Mouse (Mus musculus) cerebellum, postnatal 10 days (tissue): ENCODE results near the gene Rhot2.

ENCODE experiments used
- DNase-seq, 2 experiments: peaks; one replicate each; pipeline ENCODE4 v3.0.0; 2021; ENCODE audit warnings: mixed read lengths in 2 of 2

The Rhot2 gene

GRCm38 (mm10) chr17:25795609-25796092 lies 49.0 kb downstream of the Rhot2 start, which contains the start of gene AC134908.4:
TSS of gene AC134908.4 (minus strand) at chr17:25795659.
- DNase-seq: peak in 1 of 2 experiments; percentile 67

GRCm38 (mm10) chr17:25794998-25795397 lies 49.7 kb downstream of the Rhot2 start:
- no peak for DNase-seq

GRCm38 (mm10) chr17:25794197-25794596 lies 50.5 kb downstream of the Rhot2 start:
- peak in 1 of 2 experiments; percentile 51 for DNase-seq

- peak; percentile 75 to 77 for DNase-seq
Observed at GRCm38 (mm10) chr17:25792615-25793014, 52.0 kb downstream of the Rhot2 start, which contains the start of gene Fam173a. TSS of gene Fam173a (minus strand) at chr17:25792901.

GRCm38 (mm10) chr17:25791843-25792527 lies 52.7 kb downstream of the Rhot2 start:
- peak; percentile 92 to 94 for DNase-seq

GRCm38 (mm10) chr17:25791320-25791842 lies 53.3 kb downstream of the Rhot2 start:
- peak in 1 of 2 experiments; percentile 44 for DNase-seq
